ENCODE assay signal across 9 mouse cellular contexts in the genomic region with DNA sequence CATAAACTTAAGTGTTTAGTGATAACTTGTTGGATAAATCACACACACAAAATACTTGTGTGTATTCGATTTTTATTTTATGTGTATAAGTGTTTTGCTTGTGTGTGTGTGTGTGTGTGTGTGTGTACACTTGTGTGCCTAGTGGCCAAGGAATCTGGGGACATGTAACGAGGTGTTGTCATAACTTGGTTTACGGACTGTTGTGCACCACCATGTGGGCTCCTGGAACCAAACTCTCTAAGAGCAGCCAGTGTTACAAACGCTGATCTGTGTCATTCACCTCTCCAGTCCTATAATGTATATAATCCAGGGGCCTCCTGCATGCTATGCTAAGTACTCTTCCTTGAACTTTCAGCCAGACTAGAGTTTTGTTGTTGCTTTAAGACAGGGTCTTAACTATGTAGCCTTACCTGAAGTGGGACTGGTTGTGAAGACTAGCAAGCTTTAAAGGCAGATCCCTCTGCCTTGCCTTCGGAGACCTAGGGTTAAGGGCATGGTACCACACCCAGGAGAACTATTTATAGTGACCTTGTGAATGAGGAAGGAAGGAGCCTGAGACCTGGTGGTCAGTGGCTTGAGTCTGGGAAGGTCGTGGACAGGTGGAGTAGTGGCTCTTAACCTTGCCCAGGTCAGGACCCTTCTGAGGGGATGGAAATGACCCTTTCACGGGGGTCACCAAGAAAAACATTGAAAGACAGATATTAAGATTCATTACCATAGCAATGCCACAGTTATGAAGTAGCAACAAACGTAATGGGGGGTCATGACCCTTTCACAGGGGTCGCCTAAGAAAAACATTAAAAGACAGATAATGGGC. TPM values are rescaled to one million over a fixed set of nuclear protein-coding genes. Genes with fewer than 3 reads are reported as not detected.
DNase-seq lines count a peak whose midpoint lies in the region; ATAC-seq and TF ChIP-seq lines count a peak whose summit lies in the region.
"Had no signal": no experiment of that assay in that cellular context is flagged by ENCODE, and none has a peak within 500 bp of the region (broad histone marks: within the 10 kb centered on the region; RNA-seq: fewer than 3 reads in every experiment).

No protein-coding gene starts in this region.

- H3K79me3 ChIP-seq in C2C12 (ENCODE audit: low read depth): peaks cover 76% of the 10 kb centered on the region

- H3K4me3 ChIP-seq in heart, embryonic 12.5 days: peak overlapping the region; percentile 79; the same call in 1 of the 2 replicates
- H3K4me3 ChIP-seq in C2C12 (ENCODE audit: insufficient read depth, poor library complexity, severe bottlenecking): peak overlapping the region; percentile 83
- H3K4me3 ChIP-seq in forebrain, embryonic 11.5 days (ENCODE audit: low read depth, low read length): peak overlapping the region; percentile 62
- H3K4me3 ChIP-seq in liver, embryonic 12.5 days: peak overlapping the region; percentile 97

- ATAC-seq in heart, embryonic 12.5 days (ENCODE audit: insufficient number of reproducible peaks, low FRiP score): no peak
- no peak for ATAC-seq in forebrain, embryonic 11.5 days (replicated peaks; ENCODE audit: low FRiP score)
- ATAC-seq in liver, embryonic 12.5 days: no peak

- H3K4me1 ChIP-seq in heart, embryonic 12.5 days (replicated peaks): peaks cover 35% of the 10 kb centered on the region
- H3K4me1 ChIP-seq in forebrain, embryonic 11.5 days (replicated peaks; ENCODE audit: control insufficient read depth, insufficient read depth, low read length): peaks cover 17% of the 10 kb centered on the region; the same call in 1 of the 2 replicates
- H3K4me1 ChIP-seq in liver, embryonic 12.5 days: peaks cover 52% of the 10 kb centered on the region

- no peaks in the 10 kb centered on the region for H3K9me3 ChIP-seq in heart, embryonic 12.5 days (replicated peaks)
- H3K9me3 ChIP-seq in forebrain, embryonic 11.5 days (ENCODE audit: control insufficient read depth, low read length): no peaks in the 10 kb centered on the region
- H3K9me3 ChIP-seq in liver, embryonic 12.5 days (replicated peaks): no peaks in the 10 kb centered on the region

- no peak overlapping the region; the same call in 1 of the 2 replicates for H3K9ac ChIP-seq in heart, embryonic 12.5 days
- H3K9ac ChIP-seq in forebrain, embryonic 11.5 days (ENCODE audit: low read length): peak overlapping the region; percentile 84
- H3K9ac ChIP-seq in liver, embryonic 12.5 days: peak overlapping the region; percentile 99

- peak overlapping the region; percentile 46 for H3ac ChIP-seq in C2C12 (ENCODE audit: control insufficient read depth, insufficient read length, low read depth)

- H3K27me3 ChIP-seq in heart, embryonic 12.5 days (replicated peaks): no peaks in the 10 kb centered on the region
- no peaks in the 10 kb centered on the region for H3K27me3 ChIP-seq in C2C12 (ENCODE audit: control insufficient read depth, insufficient read depth, insufficient read length)
- H3K27me3 ChIP-seq in forebrain, embryonic 11.5 days (ENCODE audit: control insufficient read depth, insufficient read depth, low read length): no peaks in the 10 kb centered on the region
- H3K27me3 ChIP-seq in liver, embryonic 12.5 days (replicated peaks): no peaks in the 10 kb centered on the region

- peaks cover 44% of the 10 kb centered on the region for H3K36me3 ChIP-seq in heart, embryonic 12.5 days
- peaks cover 51% of the 10 kb centered on the region for H3K36me3 ChIP-seq in C2C12 (ENCODE audit: control insufficient read depth, insufficient read depth)
- H3K36me3 ChIP-seq in forebrain, embryonic 11.5 days (ENCODE audit: control insufficient read depth, insufficient read depth, low read length): peaks cover 18% of the 10 kb centered on the region
- peaks cover 63% of the 10 kb centered on the region for H3K36me3 ChIP-seq in liver, embryonic 12.5 days

- TF ChIP-seq CTCF in C2C12 (IDR thresholded peaks at IDR 0.05; ENCODE audit: control insufficient read depth, insufficient read depth, insufficient read length): no peak

- no peak overlapping the region for H3K27ac ChIP-seq in heart, embryonic 12.5 days (ENCODE audit: poor library complexity, severe bottlenecking)
- no peak overlapping the region for H3K27ac ChIP-seq in forebrain, embryonic 11.5 days (ENCODE audit: low read depth, low read length)
- H3K27ac ChIP-seq in liver, embryonic 12.5 days: peak overlapping the region; percentile 98

- H3K4me2 ChIP-seq in heart, embryonic 12.5 days: peak overlapping the region; percentile 96
- peak overlapping the region; percentile 99; the same call in 1 of the 2 replicates for H3K4me2 ChIP-seq in forebrain, embryonic 11.5 days (ENCODE audit: low read depth, low read length, severe bottlenecking)
- peak overlapping the region; percentile 99 for H3K4me2 ChIP-seq in liver, embryonic 12.5 days

- DNase-seq in heart, postnatal 4 days: no peak
- no peak for DNase-seq in forebrain, embryonic 11.5 days (ENCODE audit: low spot score)
- no peak for DNase-seq in right cerebral cortex, postnatal 4 days
- no peak for DNase-seq in gastrocnemius, postnatal 14 days
- DNase-seq in embryo, embryonic 10.5 days (ENCODE audit: low spot score): no peak

- peaks cover 91% of the 10 kb centered on the region for H3K79me2 ChIP-seq in C2C12 (ENCODE audit: control insufficient read depth, insufficient read depth)

- intact Hi-C loops in gastrocnemius, postnatal 14 days (cut with DNase I; ENCODE audit: low total_unique reads): no loop called here

- 62% methylated on average over 9 of the region's 9 CpGs for WGBS in heart, embryonic 12.5 days
- 80% methylated on average over 9 of the region's 9 CpGs for WGBS in forebrain, embryonic 11.5 days
- WGBS in liver, embryonic 12.5 days (ENCODE audit: insufficient replicate concordance): 39% methylated on average over 9 of the region's 9 CpGs

TF ChIP-seq in C2C12, 6 proteins besides CTCF, POLR2A, EP300 and RAD21:
- TF ChIP-seq MAX (IDR thresholded peaks at IDR 0.05) (no peak), FOSL1 (IDR thresholded peaks at IDR 0.05; ENCODE audit: insufficient read depth, low read length, poor library complexity, severe bottlenecking) (no peak), MYOD1 (IDR thresholded peaks at IDR 0.05; ENCODE audit: control insufficient read depth, insufficient read length, low read depth) (no peak), USF1 (IDR thresholded peaks at IDR 0.05; ENCODE audit: low read depth) (no peak), MYOG (IDR thresholded peaks at IDR 0.05; ENCODE audit: control insufficient read depth, extremely low read depth, insufficient read length) (no peak), CEBPB (IDR thresholded peaks at IDR 0.05; ENCODE audit: low read depth) (no peak)

RNA-seq across cellular contexts. Expression of a gene that starts 2.4 kb away (rescaled TPM):
- 82.6 TPM in 2 replicates for polyA plus RNA-seq in heart, embryonic 12.5 days (2016; fragmentation: Nextera tagmentation; extraction: Ambion mirVana)
- total RNA-seq in heart, postnatal 4 days (2021): 10 to 100 TPM; 46.7 to 49.0 TPM
- 214 TPM for polyA plus RNA-seq in C2C12 (2012; fragmentation: generic; extraction: Trizol)
- 169 and 174 TPM in 2 replicates for polyA plus RNA-seq in forebrain, embryonic 11.5 days (2014; fragmentation: Nextera tagmentation; extraction: Ambion mirVana)
- polyA plus RNA-seq in liver, embryonic 12.5 days (2016; fragmentation: Nextera tagmentation; extraction: Ambion mirVana): 208 and 211 TPM in 2 replicates
- 10 to 100 TPM; 26.8 to 29.2 TPM for total RNA-seq in gastrocnemius, postnatal 14 days (2021)

RNA-seq across cellular contexts. Expression of a gene that starts 13.1 kb away (rescaled TPM):
- 0.32 and 0.37 TPM in 2 replicates for polyA plus RNA-seq in heart, embryonic 12.5 days (2016; fragmentation: Nextera tagmentation; extraction: Ambion mirVana)
- 1 to 10 TPM; 1.6 to 1.8 TPM for total RNA-seq in heart, postnatal 4 days (2021)
- 0.07 TPM for polyA plus RNA-seq in C2C12 (2012; fragmentation: generic; extraction: Trizol)
- 0.15 and 0.27 TPM in 2 replicates for polyA plus RNA-seq in forebrain, embryonic 11.5 days (2014; fragmentation: Nextera tagmentation; extraction: Ambion mirVana)
- 0.10 and 0.15 TPM in 2 replicates for polyA plus RNA-seq in liver, embryonic 12.5 days (2016; fragmentation: Nextera tagmentation; extraction: Ambion mirVana)
- 1 to 10 TPM; 3.7 to 3.9 TPM for total RNA-seq in gastrocnemius, postnatal 14 days (2021)

RNA-seq across cellular contexts. Expression of a gene that starts 21.6 kb away (rescaled TPM):
- 143 and 145 TPM in 2 replicates for polyA plus RNA-seq in heart, embryonic 12.5 days (2016; fragmentation: Nextera tagmentation; extraction: Ambion mirVana)
- 10 to 100 TPM; 52.2 to 55.0 TPM for total RNA-seq in heart, postnatal 4 days (2021)
- 133 TPM for polyA plus RNA-seq in C2C12 (2012; fragmentation: generic; extraction: Trizol)
- 288 and 292 TPM in 2 replicates for polyA plus RNA-seq in forebrain, embryonic 11.5 days (2014; fragmentation: Nextera tagmentation; extraction: Ambion mirVana)
- 202 and 215 TPM in 2 replicates for polyA plus RNA-seq in liver, embryonic 12.5 days (2016; fragmentation: Nextera tagmentation; extraction: Ambion mirVana)
- total RNA-seq in gastrocnemius, postnatal 14 days (2021): 10 to 100 TPM; 19.5 to 20.1 TPM

RNA-seq across cellular contexts. Expression of a gene that starts 24.6 kb away (rescaled TPM):
- 2.4 and 2.6 TPM in 2 replicates for polyA plus RNA-seq in heart, embryonic 12.5 days (2016; fragmentation: Nextera tagmentation; extraction: Ambion mirVana)
- 1 to 10 TPM in 1 of 2 experiments, under 1 TPM in 1; 0.74 to 1.3 TPM for total RNA-seq in heart, postnatal 4 days (2021)
- 0.23 TPM for polyA plus RNA-seq in C2C12 (2012; fragmentation: generic; extraction: Trizol)
- polyA plus RNA-seq in forebrain, embryonic 11.5 days (2014; fragmentation: Nextera tagmentation; extraction: Ambion mirVana): 4.0 and 4.1 TPM in 2 replicates
- 2.8 and 3.4 TPM in 2 replicates for polyA plus RNA-seq in liver, embryonic 12.5 days (2016; fragmentation: Nextera tagmentation; extraction: Ambion mirVana)
- 1 to 10 TPM in 1 of 2 experiments, under 1 TPM in 1; 0.38 to 1.5 TPM for total RNA-seq in gastrocnemius, postnatal 14 days (2021)
- total RNA-seq: hematopoietic stem cell, adult 5-6 weeks had no signal

RNA-seq across cellular contexts. Expression of a gene that starts 30.7 kb away (rescaled TPM):
- 2.9 and 3.1 TPM in 2 replicates for polyA plus RNA-seq in heart, embryonic 12.5 days (2016; fragmentation: Nextera tagmentation; extraction: Ambion mirVana)
- 1 to 10 TPM; 5.3 to 6.6 TPM for total RNA-seq in heart, postnatal 4 days (2021)
- 0.99 TPM for polyA plus RNA-seq in C2C12 (2012; fragmentation: generic; extraction: Trizol)
- 1.7 and 1.8 TPM in 2 replicates for polyA plus RNA-seq in forebrain, embryonic 11.5 days (2014; fragmentation: Nextera tagmentation; extraction: Ambion mirVana)
- polyA plus RNA-seq in liver, embryonic 12.5 days (2016; fragmentation: Nextera tagmentation; extraction: Ambion mirVana): 0.38 and 0.49 TPM in 2 replicates
- total RNA-seq in gastrocnemius, postnatal 14 days (2021): 10 to 100 TPM; 11.6 to 14.8 TPM
